Mouse (Mus musculus): Measurements from ENCODE around the gene Wdr20. TPM values are rescaled to one million over a fixed set of nuclear protein-coding genes. Genes with fewer than 3 reads are reported as not detected.

Gene Wdr20
- polyA plus RNA-seq, 1 experiment = 15.0 TPM

DNA sequence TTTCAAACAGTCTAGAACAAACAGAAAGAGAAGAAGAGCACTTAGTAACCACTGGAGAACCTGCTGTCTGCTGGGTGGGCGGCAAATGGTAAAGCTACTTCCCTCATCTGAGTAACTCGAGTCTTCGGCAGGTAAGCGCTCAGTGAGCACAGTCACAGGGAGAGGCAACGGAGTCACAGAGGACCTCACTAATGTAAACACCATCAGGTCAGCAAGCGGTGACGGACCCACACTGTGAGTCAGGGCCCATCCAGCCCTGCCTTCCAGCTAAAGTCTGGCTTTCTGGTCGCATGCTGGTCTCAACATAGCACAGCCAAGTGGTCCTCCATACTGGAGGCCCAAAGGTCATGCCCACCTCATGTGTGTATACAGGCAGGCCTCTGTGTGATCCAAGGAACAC, 81.6 kb downstream of the Wdr20 start:
- Histone ChIP-seq H3K27ac (ENCODE audit: control insufficient read depth, insufficient read depth, low read depth, low read length) (no peak overlapping the region), H3K4me3 (ENCODE audit: control insufficient read depth, low read depth, low read length) (no peak overlapping the region), H3K36me3 (ENCODE audit: control insufficient read depth, insufficient read depth, low read length) (no peaks in the 10 kb centered on the region), H3K4me1 (ENCODE audit: control insufficient read depth, insufficient read depth, low read length) (no peaks in the 10 kb centered on the region), H3K27me3 (ENCODE audit: control insufficient read depth, insufficient read depth, low read length) (no peaks in the 10 kb centered on the region)
- TF ChIP-seq POLR2A (IDR thresholded peaks at IDR 0.05; ENCODE audit: control insufficient read depth, low read depth, low read length) (no peak), CTCF (IDR thresholded peaks at IDR 0.05; ENCODE audit: control insufficient read depth, insufficient read depth, insufficient replicate concordance, low read depth, low read length) (no peak)

DNA sequence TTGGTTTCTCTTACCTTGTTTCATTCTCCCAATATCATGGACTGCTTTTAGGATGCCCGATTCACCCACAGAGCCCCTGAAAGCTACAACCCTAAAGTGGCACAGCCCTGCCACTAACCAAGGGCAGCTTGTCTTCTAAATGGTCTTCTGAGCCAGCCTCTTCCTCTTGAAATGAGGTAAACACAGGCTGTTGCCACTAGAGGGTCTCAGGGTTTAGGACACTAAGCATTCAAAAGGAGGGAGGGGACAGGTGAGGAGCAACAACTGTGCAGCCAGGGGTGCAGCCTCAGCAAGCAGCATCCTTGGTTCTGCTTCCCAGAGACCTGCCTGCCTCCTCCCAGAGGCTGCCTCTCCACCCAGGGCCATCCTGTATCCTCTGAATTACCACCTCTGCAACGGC, 84.0 kb downstream of the Wdr20 start:
- Histone ChIP-seq H3K4me1 (ENCODE audit: control insufficient read depth, insufficient read depth, low read length) (no peaks in the 10 kb centered on the region), H3K36me3 (ENCODE audit: control insufficient read depth, insufficient read depth, low read length) (no peaks in the 10 kb centered on the region), H3K27ac (ENCODE audit: control insufficient read depth, insufficient read depth, low read depth, low read length) (no peak overlapping the region), H3K27me3 (ENCODE audit: control insufficient read depth, insufficient read depth, low read length) (no peaks in the 10 kb centered on the region), H3K4me3 (ENCODE audit: control insufficient read depth, low read depth, low read length) (no peak overlapping the region)
- no peak for TF ChIP-seq CTCF (IDR thresholded peaks at IDR 0.05; ENCODE audit: control insufficient read depth, insufficient read depth, insufficient replicate concordance, low read depth, low read length)
- no peak for TF ChIP-seq POLR2A (IDR thresholded peaks at IDR 0.05; ENCODE audit: control insufficient read depth, low read depth, low read length)

DNA sequence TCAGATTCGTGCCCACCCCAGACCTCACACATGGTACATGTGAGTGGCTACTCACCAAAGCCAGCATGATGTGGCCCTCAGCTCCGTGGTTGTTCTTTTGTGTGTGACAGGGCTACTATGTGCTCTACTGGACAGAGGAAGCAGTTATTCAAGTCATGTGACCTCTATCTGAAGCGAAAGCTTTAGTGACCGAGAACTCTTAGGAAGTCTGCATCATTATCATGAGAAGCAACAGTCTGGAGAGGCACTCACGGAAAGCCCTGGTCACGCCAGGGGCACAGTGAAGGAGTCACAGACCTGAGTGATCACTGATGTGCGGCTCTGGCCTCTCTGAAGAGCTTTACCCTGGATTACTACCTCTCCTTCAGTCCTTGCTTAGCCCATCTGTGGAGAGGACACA, 84.6 kb downstream of the Wdr20 start:
- no peak overlapping the region for H3K27ac ChIP-seq (ENCODE audit: control insufficient read depth, insufficient read depth, low read depth, low read length)
- TF ChIP-seq POLR2A (IDR thresholded peaks at IDR 0.05; ENCODE audit: control insufficient read depth, low read depth, low read length) (no peak), CTCF (IDR thresholded peaks at IDR 0.05; ENCODE audit: control insufficient read depth, insufficient read depth, insufficient replicate concordance, low read depth, low read length) (no peak)
- H3K4me3 ChIP-seq (ENCODE audit: control insufficient read depth, low read depth, low read length) = no peak overlapping the region
- H3K36me3 ChIP-seq (ENCODE audit: control insufficient read depth, insufficient read depth, low read length) = no peaks in the 10 kb centered on the region
- H3K4me1 ChIP-seq (ENCODE audit: control insufficient read depth, insufficient read depth, low read length) = no peaks in the 10 kb centered on the region
- no peaks in the 10 kb centered on the region for H3K27me3 ChIP-seq (ENCODE audit: control insufficient read depth, insufficient read depth, low read length)

DNA sequence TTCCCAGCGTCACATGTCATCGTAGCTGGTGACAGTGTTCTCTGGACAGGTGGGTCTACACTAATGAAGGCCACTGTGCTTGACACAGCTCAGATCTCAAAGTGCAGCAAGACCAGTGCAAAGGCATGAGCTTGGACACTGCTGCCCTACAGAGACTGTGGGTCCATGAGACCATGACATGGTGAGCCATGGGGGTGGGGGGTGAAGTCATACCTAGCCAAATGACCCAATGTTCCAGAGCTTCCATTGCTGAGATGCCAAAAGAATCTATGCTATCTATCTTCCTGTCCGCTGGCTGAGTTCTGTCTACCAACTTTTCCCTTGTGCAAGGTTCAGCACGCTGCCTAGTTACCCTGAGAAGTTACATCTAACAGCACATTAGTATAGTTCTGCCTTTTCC, 91.2 kb downstream of the Wdr20 start:
- H3K27ac ChIP-seq (ENCODE audit: control insufficient read depth, insufficient read depth, low read depth, low read length) = no peak overlapping the region
- no peaks in the 10 kb centered on the region for H3K27me3 ChIP-seq (ENCODE audit: control insufficient read depth, insufficient read depth, low read length)
- peaks cover 2% of the 10 kb centered on the region for H3K36me3 ChIP-seq (ENCODE audit: control insufficient read depth, insufficient read depth, low read length)
- no peaks in the 10 kb centered on the region for H3K4me1 ChIP-seq (ENCODE audit: control insufficient read depth, insufficient read depth, low read length)
- TF ChIP-seq CTCF (IDR thresholded peaks at IDR 0.05; ENCODE audit: control insufficient read depth, insufficient read depth, insufficient replicate concordance, low read depth, low read length) (no peak), POLR2A (IDR thresholded peaks at IDR 0.05; ENCODE audit: control insufficient read depth, low read depth, low read length) (no peak)
- H3K4me3 ChIP-seq (ENCODE audit: control insufficient read depth, low read depth, low read length) = no peak overlapping the region

DNA sequence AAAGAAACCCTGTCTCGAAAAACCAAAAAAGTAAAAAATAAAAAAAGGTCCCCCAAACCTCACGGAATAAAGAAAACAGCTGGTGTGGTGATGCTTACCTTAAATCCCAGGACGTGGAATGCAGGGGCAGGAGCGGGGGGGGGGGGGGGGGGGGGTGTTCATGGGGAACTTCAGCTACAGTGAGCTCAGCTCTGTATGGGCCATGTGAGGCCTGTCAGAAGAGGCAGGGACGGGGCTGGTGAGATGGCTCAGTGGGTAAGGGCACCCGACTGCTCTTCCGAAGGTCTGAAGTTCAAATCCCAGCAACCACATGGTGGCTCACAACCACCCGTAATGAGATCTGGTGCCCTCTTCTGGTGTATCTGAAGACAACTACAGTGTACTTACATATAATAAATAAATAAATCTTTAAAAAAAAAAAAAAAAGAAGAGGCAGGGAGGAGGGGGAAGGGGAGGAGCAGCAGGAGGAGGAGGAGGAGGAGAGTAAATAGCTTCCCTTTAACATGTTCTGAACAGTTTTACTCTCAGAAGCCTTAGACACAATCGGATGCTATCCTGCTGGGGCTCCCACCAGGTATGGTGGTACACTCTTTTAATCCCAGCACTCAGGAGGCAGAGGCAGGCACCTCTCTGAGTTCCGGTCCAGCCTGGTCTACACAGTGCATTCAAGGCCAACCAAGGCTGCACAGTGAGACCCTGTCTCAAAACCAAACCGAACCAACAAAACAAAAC, 92.7 kb downstream of the Wdr20 start:
- Histone ChIP-seq H3K4me1 (ENCODE audit: control insufficient read depth, insufficient read depth, low read length) (no peaks in the 10 kb centered on the region), H3K27me3 (ENCODE audit: control insufficient read depth, insufficient read depth, low read length) (no peaks in the 10 kb centered on the region), H3K27ac (ENCODE audit: control insufficient read depth, insufficient read depth, low read depth, low read length) (no peak overlapping the region), H3K36me3 (ENCODE audit: control insufficient read depth, insufficient read depth, low read length) (peaks cover 2% of the 10 kb centered on the region), H3K4me3 (ENCODE audit: control insufficient read depth, low read depth, low read length) (no peak overlapping the region)
- TF ChIP-seq POLR2A (IDR thresholded peaks at IDR 0.05; ENCODE audit: control insufficient read depth, low read depth, low read length) (no peak), CTCF (IDR thresholded peaks at IDR 0.05; ENCODE audit: control insufficient read depth, insufficient read depth, insufficient replicate concordance, low read depth, low read length) (no peak)

DNA sequence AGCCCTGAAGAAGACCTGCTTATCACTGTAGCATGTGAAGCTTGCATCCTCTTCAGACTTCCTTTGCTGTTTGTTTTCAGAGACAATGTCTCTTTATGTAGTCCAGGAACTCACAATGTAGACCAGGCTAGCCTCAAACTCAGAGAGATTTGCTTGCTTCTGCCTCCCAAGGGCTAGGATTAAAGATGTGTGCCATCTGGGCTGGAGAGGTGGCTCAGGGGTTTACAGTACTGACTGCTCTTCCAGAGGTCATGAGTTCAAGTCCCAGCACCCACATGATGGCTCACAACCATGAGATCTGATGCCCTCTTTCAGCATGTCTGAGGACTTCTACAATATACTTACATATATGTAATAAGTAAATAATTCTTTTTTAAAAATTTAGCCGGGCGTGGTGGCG, 97.4 kb downstream of the Wdr20 start:
- Histone ChIP-seq H3K4me1 (ENCODE audit: control insufficient read depth, insufficient read depth, low read length) (no peaks in the 10 kb centered on the region; the same call in 1 of the 2 replicates), H3K27ac (ENCODE audit: control insufficient read depth, insufficient read depth, low read depth, low read length) (no peak overlapping the region), H3K4me3 (ENCODE audit: control insufficient read depth, low read depth, low read length) (no peak overlapping the region), H3K27me3 (ENCODE audit: control insufficient read depth, insufficient read depth, low read length) (no peaks in the 10 kb centered on the region), H3K36me3 (ENCODE audit: control insufficient read depth, insufficient read depth, low read length) (peaks cover 1% of the 10 kb centered on the region)
- TF ChIP-seq POLR2A (IDR thresholded peaks at IDR 0.05; ENCODE audit: control insufficient read depth, low read depth, low read length) = no peak
- no peak for TF ChIP-seq CTCF (IDR thresholded peaks at IDR 0.05; ENCODE audit: control insufficient read depth, insufficient read depth, insufficient replicate concordance, low read depth, low read length)

DNA sequence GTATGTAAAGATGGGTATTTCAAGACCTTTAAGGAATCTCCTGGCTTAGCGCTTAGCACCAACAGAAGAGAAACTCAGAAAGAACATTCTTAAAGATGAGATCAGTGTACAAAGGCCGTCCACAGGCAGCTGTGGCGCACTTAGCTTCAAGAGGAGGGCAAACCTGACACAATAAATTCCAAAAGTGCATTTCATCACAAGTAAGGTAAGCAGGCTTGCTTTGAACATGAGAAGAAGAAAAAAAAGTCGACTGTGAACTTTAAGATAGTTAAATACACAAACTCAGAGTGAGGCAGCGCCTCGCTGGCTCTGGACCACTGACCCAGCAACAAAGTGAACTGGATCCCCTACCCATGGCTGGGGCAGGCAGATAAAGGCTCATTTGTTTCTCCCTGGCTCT, 99.0 kb downstream of the Wdr20 start:
- Histone ChIP-seq H3K4me1 (ENCODE audit: control insufficient read depth, insufficient read depth, low read length) (no peaks in the 10 kb centered on the region; the same call in 1 of the 2 replicates), H3K27me3 (ENCODE audit: control insufficient read depth, insufficient read depth, low read length) (no peaks in the 10 kb centered on the region), H3K36me3 (ENCODE audit: control insufficient read depth, insufficient read depth, low read length) (peaks cover 1% of the 10 kb centered on the region; the same call in 1 of the 2 replicates), H3K4me3 (ENCODE audit: control insufficient read depth, low read depth, low read length) (no peak overlapping the region), H3K27ac (ENCODE audit: control insufficient read depth, insufficient read depth, low read depth, low read length) (no peak overlapping the region)
- TF ChIP-seq POLR2A (IDR thresholded peaks at IDR 0.05; ENCODE audit: control insufficient read depth, low read depth, low read length) (no peak), CTCF (IDR thresholded peaks at IDR 0.05; ENCODE audit: control insufficient read depth, insufficient read depth, insufficient replicate concordance, low read depth, low read length) (no peak)

Data from testis, adult 2 months (tissue).